Mouse (Mus musculus): ENCODE measurements around the gene Anks1. TPM values are rescaled to one million over a fixed set of nuclear protein-coding genes. Genes with fewer than 3 reads are reported as not detected.
A peak's percentile ranks its signal among the peaks of the same experiment; 100 is the strongest.

Gene Anks1
- total RNA-seq, 2 experiments from 2014 or later = 38.3 to 40.1 TPM

DNA sequence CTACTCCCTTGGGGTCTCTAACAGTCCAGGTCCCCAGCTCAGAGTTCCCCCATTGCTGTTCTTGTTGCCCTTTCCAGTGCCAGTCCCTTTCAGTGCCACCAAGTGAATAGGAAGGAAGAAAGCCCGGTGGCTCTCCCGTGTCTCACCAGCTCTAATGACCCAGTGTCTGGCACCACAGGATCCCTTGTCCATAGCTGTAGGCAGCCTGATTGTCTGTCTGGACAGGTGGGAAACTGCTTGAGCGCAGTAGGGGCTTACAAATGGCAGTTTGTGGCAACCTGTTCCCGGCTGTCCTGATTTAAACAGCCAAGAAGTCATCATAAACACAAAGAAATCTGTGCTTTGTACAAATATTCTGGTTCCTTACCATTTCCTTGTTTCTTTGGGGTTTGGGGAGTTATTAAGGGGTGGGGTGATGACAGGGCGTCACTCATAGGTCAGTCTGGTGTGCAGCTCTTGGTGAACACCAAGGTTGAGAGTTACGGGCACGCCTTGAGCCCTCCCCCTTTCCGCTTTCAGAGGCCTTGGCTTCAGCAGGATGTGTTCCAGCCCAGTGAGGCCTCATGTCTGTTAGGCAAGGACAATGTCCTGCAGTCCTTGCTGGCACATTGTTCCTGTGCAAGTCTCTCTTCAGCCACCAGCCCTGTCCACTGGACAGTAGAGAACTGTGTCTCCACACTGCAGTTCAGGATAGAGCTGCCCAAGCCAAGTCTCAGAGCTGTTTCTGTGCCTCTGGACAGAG, 107.1 kb downstream of the Anks1 start:
- no peak for DNase-seq (ENCODE audit: low spot score in 2 of 2)

GRCm38 (mm10) chr17:28018344-28018743, 109.2 kb downstream of the Anks1 start:
- no peak for DNase-seq (ENCODE audit: low spot score in 2 of 2)

- no peak for DNase-seq (ENCODE audit: low spot score in 2 of 2)
Measured at GRCm38 (mm10) chr17:28018776-28019175, 109.7 kb downstream of the Anks1 start.

GRCm38 (mm10) chr17:28019785-28020696, 110.9 kb downstream of the Anks1 start:
- DNase-seq (ENCODE audit: low spot score in 2 of 2) = no peak

DNA sequence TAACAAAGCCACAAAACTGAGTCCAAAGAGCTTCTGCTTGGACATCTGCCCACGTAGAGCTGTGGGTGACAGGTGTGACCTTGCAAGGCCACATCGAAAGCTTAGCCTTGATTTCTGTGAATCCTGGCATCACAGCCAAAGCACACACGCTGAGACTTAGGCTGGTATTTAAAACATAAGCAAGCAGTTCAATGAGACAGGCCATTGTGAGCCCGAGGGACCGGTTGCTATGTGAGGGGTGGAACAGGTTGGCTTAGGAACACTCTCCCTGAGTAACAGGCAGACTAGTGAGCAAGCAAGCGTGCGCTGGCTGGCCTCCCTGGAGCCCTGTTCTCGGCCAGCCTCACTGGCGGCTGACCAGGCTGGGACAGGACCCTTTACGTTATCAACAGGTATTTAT, 112.8 kb downstream of the Anks1 start:
- no peak for DNase-seq (ENCODE audit: low spot score in 2 of 2)

DNA sequence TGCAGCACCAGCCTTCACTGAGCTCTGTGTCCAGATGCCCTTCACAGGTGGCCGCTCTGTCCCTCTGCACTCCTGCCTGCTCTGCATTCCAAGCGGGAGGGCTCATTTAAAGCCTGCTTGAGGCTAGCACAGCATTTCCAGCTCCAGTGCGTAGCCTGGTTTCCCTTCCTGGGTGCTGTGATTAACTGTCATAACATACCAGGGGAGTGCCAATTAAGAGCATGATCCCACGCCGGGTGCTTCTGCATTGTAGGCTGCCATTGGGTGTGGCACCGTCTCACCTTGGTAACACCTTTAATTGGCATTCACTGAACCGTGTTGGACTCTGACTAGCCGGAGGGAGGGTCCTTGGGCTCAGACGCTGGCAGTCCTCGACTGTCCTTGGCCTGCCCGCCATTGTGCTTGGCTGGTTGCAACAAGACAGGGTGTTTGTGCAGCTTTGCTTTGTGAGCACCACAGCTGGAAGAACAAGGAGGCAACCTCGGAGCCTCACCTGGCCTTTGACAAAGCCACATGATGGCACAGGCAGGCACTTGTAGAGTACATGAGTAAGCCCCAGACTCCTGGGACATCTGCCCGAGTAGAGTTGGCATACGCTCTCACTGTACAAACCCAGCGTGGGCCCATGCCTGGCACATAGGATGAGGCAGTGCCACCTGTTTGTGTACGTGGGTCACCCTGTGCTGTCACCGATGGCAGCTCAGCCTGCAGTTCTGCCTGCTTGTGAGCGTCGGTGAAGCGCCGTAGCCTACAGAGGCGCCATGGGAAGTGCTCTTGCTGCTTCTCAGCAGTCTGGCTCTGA, 113.9 kb downstream of the Anks1 start:
- no peak for DNase-seq (ENCODE audit: low spot score in 2 of 2)

- no peak for DNase-seq (ENCODE audit: low spot score in 2 of 2)
Measured at GRCm38 (mm10) chr17:28025541-28025961, 116.4 kb downstream of the Anks1 start.

GRCm38 (mm10) chr17:28026111-28026872, 117.2 kb downstream of the Anks1 start:
- no peak for DNase-seq (ENCODE audit: low spot score in 2 of 2)

DNA sequence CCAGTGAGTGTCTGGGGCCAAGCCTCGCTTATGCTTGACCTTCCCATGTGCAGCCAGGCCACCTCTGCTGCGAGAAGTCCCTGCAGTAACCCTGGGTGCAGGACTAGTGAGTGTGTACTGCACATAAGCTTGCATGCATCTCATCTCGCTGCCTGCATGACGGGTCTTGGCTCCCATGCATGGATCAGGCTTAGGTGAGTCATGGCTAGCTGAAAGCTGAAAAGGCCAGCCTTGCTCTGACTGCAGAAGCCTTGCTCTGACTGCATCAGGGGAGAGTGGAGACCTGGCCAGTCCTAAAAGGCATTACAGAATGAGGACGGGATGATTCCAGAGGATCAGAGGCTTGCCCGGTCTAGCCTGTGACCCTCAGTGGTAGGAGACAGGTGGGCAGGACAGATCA, 118.1 kb downstream of the Anks1 start:
- no peak for DNase-seq (ENCODE audit: low spot score in 2 of 2)

DNA sequence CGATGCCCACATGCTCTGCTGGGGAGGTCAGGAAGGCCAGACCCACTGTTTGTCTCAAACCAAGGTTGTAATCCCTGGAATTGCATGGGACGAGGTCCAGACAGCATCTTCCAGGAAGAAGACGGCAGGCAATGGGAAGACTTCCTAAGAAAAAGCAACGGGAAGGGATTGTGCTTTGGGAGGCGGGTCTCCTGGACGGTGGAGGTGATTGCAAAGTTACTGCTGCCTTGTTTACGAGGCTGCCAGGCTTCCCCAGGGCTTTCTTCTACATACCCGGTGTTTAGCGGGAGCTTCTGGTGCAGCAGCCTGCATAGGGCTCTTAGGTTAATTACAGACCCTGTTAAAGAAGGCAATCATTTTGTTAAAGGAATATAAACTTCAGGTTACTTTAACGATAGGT, 119.1 kb downstream of the Anks1 start:
- no peak for DNase-seq (ENCODE audit: low spot score in 2 of 2)

DNA sequence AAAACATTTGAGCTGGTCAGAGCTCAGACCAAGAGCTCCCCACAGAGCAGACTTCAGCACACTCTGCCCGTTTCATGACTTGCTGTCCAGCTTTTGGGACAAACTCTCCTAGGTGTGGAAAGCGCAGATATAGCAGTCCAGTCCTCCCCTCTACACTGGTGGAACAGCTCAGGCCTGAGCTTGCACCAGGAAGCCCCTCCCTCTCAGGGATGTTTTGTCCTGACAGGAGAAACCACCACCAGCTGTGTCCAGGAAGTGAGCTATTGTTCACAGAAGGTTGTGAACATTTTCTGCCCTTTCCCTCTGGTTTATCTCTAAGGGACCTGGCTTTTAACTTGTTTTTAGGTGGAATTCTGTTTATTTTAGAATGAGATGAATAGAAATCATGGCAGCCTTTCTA, 120.2 kb downstream of the Anks1 start:
- DNase-seq (ENCODE audit: low spot score in 2 of 2) = no peak

DNA sequence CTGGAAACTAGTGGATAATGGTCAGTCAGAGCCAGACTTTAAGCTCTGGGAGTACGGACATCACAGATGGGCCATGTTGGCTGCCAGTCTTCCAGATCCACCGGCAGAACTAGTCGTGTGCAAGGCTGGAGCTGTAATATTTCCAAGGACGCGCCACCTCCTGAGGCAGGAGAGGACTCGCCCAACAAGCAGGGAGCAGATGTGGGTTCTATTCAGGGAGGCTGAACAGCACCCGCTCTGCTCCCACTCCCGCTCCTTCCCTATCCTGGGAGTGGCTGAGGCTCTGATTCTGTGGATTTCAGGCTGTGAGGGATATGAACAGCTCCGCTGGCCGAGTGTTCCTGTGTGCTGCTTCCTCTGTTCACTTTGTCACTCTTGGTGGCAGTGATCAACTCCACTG, 121.3 kb downstream of the Anks1 start:
- DNase-seq (ENCODE audit: low spot score in 2 of 2) = no peak

DNA sequence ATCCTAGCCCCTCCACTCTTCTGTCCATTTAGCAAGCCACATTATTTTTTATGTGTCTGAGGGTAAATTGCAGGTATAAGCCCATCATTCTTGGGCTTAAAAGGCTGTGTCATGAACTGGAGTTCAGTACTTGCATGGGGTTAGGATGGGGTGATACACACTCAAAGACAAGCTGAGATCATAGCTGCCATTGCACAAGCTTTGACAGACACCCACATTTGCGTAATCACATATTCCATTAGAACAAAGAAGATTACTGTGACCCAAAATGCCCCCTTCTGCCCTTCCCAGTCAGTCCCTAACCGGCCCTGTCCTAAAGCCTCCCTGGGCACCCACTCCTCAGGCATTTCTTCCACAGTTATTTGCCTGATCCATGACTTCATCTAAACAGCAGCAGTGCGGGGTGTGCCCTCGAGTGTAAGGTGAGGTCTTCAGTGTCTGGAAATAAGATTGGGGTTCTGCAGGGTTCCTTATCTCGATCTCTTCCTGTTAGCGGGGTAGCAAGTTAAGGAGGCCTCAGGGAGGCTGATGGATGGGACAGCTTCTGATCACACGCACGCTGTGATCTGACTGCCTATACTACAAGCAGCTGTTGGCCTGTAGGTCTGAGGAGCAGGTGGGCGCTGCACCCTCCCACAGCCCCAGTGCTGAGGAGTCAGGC, 122.3 kb downstream of the Anks1 start:
- DNase-seq (ENCODE audit: low spot score in 2 of 2) = no peak

DNA sequence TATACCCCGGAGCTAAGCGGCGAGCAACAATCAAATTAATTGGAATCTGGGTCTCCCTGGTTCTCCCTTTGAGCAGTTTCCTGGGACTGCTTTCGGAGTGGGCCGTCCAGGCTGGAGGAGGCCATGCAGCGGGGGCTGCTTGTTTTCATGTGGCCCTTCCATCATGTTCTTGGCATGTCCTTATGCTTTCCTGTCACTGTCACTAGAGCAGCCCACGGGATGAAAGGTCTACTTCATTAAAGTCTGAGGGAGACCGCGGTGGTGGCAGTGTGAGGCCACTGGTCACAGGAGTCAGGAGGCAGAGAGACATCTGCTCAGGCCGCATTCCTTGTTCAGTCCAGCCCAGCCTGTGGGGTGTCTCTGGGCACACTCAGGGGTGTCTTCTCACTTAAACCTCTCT, 123.1 kb downstream of the Anks1 start:
- no peak for DNase-seq (ENCODE audit: low spot score in 2 of 2)

DNA sequence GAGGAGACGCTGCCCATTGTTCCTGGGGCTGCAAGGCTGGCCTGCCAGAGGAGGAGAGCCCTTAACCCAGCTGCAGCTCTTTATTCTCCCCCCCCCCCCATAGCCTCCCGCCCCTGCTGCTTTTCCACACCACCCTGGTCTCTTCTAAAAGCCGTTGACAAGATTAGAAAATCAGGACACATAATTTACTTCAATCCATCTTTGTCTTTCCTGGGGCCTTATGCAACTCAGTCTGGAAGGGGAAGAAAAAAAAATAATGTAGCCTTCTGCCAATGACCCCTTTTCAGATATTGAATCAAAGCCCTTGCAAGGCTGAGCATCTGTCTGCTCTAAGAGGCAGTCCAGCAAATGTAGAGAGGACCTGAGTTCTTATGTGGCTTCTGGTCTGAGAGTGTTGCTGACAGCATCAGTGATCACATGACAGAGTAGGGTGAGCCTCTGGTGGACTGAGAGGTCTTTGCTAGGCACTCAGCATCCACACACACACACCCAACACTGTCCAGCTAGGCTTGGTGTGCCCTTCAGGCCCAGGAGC, 124.0 kb downstream of the Anks1 start:
- no peak for DNase-seq (ENCODE audit: low spot score in 2 of 2)

DNA sequence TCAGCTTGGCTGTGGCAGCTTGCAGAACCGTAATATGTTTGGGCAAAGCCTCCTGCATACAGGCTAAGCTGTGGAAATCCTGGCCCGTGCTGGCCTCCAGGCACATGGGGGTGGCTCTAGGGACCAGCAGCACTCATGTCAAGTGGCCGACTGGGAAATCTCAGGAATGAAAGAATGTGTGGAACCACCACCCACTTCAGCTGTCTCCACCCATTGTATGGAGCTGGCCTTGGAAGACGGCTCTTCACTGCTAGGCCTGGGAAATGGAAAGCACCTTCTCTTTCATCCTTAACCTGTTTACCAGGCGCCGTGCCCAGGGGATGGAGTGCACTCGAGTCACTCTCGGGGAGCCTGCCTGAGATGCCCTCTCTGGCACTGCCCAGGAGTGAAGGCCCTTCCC, 125.9 kb downstream of the Anks1 start:
- DNase-seq (ENCODE audit: low spot score in 2 of 2) = no peak

- DNase-seq (ENCODE audit: low spot score in 2 of 2) = peak in 1 of 2 experiments; percentile 45
Measured at GRCm38 (mm10) chr17:28036813-28037756, 128.0 kb downstream of the Anks1 start.

DNA sequence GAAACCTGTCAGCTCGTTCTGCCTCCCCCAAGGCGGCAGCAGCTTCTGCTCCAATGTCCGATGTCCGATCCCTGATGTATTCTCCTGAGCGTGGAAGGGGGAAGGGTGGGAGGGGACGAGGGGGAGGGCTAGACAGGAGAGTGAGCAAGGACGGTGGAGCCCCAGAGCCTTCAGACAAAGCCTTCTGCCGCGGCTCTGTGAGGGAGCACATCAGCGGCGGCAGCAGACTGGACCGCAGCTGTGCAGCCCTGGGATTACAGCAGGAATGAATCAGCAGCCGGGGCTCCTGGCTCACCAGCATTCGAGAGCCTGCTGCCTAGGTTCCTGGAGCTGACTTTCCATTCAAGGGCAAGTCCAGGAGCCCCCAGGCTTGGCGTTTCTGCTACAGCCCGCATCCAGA, 131.5 kb downstream of the Anks1 start:
- DNase-seq (ENCODE audit: low spot score in 2 of 2) = peak in 1 of 2 experiments; percentile 58

GRCm38 (mm10) chr17:28041298-28041697, 132.2 kb downstream of the Anks1 start:
- no peak for DNase-seq (ENCODE audit: low spot score in 2 of 2)

Data from gastrocnemius, postnatal 4 days (tissue).